Mouse (Mus musculus): ENCODE results near the gene Kdm5a.

Kdm5a gene

GRCm38 (mm10) chr6:120363688-120364522 lies at the start of gene Kdm5a, which contains the start of gene Ccdc77:
Gene Kdm5a (plus strand): TSS chr6:120364124.
Gene Ccdc77 (minus strand): TSS chr6:120364374.
- peak; percentile 94 for DNase-seq

- no peak for DNase-seq
Measured at GRCm38 (mm10) chr6:120318303-120318940, 45.5 kb upstream of the Kdm5a start.

GRCm38 (mm10) chr6:120319129-120319528 lies 44.8 kb upstream of the Kdm5a start:
- DNase-seq, result no peak

GRCm38 (mm10) chr6:120320369-120320768 lies 43.6 kb upstream of the Kdm5a start:
- DNase-seq, result no peak

GRCm38 (mm10) chr6:120324295-120324927 lies 39.5 kb upstream of the Kdm5a start:
- DNase-seq, result peak; percentile 43

DNA sequence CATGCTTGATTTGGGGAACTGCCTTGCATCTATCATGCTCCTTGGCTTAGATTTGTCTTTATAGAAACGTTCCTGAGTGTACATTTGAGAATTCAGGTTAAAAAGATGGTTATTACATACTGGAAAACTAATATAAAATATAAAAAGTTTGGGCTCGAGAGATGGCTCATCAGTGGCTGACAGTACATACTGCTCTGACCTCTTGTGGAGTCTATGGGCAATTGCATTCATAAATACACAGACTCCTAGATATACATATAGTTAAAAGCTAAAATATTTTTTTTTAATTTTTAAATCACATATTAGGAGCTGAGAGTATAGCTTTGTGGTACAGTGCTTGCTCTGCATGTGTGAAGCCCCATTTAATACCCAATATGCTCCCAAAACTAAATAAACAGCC lies 31.6 kb upstream of the Kdm5a start:
- no peak for DNase-seq

GRCm38 (mm10) chr6:120343992-120344391 lies 19.9 kb upstream of the Kdm5a start:
- no peak for DNase-seq

- DNase-seq, result no peak
Measured at GRCm38 (mm10) chr6:120349018-120349417, 14.9 kb upstream of the Kdm5a start.

- no peak for DNase-seq
Measured at GRCm38 (mm10) chr6:120356478-120356877, 7.4 kb upstream of the Kdm5a start.

DNA sequence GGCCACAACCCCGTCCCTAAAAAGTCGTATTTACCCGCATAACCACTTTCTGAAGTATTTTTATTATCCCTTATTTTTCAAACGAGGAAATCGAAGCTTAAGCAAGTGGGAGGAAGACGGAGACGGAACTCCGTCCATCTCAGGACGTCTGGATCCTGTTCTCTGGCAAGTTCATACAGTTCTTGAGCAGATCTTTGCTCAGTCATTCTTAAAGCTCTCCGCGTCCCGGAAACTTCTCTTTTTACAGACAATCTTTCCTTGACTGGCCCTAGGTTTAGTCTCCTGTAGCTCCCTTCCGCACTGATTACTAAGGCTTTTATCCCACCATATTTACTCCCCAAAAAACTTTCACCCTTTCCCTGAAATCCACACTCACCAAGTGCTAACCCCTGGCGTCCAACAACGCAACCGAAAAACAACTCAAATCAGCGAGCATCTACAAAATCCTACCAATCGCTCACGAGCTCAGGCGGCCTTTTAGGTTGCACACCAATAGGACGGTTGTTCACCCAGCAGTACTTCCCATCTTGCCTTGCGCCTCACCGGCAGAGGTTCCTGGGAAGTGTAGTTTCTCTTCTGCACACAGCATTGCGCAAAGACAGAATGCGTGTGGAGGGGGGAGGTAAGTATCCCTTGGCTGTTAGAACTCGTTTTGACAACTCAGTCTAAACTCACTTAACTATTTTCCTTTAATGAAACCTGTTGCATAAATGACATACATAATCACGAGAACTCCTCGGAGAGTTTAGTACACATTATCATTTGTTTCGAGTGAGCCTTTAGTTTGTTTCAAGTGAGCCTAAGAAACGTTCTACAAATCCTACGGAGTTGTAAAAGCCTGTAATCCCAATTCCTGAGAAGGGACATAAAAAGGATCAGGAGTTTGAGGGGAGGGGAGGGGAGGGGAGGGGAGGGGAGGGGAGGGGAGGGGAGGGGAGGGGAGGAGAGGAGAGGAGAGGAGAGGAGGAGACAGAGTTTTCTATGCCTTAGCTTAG lies 6.7 kb upstream of the Kdm5a start:
- peak; percentile 90 for DNase-seq

DNA sequence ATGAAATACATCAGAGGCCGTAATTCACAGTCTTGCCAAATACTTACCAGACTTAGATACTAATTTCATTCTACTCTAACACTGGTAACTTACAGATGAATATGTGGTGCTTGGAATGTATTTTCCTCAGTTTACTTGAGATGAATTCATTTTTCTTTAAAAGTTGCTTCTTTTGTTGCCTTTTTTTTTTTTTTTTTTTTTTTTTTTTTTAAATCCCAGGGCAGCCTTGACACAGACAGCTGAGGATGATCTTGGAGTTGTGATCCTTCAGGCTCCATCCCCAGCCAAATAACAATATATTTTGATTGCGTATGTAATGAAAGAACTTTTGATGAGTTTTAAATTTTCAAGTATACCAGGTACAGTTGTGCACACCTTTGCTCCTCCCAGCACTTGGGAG lies 1.8 kb upstream of the Kdm5a start:
- no peak for DNase-seq

- no peak for DNase-seq
Measured at GRCm38 (mm10) chr6:120362774-120363687, 893 bp upstream of the Kdm5a start.

GRCm38 (mm10) chr6:120364523-120364905 lies 590 bp downstream of the Kdm5a start:
- no peak for DNase-seq

GRCm38 (mm10) chr6:120365051-120365450 lies 1.1 kb downstream of the Kdm5a start:
- DNase-seq, result no peak

DNA sequence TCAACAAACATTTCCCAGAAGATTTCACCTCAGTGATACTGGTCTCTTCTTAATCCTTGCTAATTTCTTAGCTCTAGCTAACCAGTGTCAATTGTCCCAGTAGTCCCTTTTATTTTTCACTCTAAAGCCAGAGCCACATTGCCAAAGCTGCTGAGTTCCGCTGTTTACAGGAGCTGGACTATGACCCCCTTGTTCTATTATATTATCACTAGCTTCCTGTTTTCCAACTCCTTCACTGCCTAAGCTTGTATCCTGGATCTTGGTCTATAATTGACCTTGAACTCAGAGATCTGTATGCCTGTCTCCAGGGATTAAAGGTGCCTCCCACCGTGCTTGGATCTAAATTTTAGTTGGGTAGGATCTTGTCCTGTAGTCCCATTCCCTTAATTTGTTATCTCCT lies 12.8 kb downstream of the Kdm5a start:
- DNase-seq, result no peak

DNA sequence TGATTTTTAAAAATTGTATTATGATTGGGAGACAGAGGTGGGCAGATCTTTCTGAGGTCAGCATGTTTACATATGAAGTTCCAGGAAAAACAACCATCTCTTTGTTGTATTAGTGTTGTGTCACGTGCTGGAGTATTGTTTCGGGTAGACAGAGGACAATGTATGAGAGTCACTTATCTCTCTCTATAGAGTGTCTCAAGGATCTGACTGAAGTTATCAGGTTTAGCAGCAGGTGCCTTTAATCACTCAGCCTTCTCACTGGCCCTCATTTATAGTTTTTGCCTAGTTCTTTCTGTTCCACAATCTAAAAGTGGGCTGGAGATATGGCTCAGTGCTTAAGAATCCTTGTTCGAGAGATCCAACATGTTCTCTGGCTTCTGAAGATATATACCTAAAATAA lies 26.1 kb downstream of the Kdm5a start:
- DNase-seq, result no peak

- no peak for DNase-seq
Measured at GRCm38 (mm10) chr6:120392811-120393210, 28.9 kb downstream of the Kdm5a start.

- no peak for DNase-seq
Measured at GRCm38 (mm10) chr6:120395622-120396345, 31.9 kb downstream of the Kdm5a start.

DNA sequence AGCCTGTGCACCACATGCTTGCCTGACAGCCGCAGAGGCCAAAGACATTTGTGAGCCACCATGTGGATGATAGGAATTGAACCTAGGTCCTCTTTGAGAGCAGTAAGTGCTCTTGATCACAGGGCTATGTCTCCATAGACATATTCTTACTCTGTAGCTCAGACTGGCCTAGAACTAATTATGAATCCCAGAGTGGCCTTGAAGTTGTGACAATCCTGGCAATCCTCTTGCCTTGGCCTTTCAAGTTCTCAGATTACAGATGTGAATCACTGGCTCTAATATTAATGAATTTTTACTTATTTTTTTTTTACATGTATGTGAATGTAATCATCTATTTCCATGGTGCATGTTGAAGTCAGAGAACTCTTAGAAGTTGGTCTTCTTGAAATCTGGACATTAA lies 40.0 kb downstream of the Kdm5a start:
- DNase-seq, result no peak

GRCm38 (mm10) chr6:120438161-120438560 lies 74.2 kb downstream of the Kdm5a start:
- no peak for DNase-seq
